Mouse (Mus musculus): ENCODE measurements around the gene Ccdc157.
"Not testable (repeated sequence)": the region's sequence is repeated elsewhere in the genome, so short reads cannot be mapped to it uniquely, and the experiment has no call there.

Gene Ccdc157

GRCm38 (mm10) chr11:4159808-4160708 lies at the start of gene Ccdc157, which contains the start of gene Sf3a1:
Ccdc157 (minus strand) TSS chr11:4160293.
Sf3a1 (plus strand) TSS chr11:4160350.
- in situ Hi-C loops (cut with MboI, MseI), result no loop called here

DNA sequence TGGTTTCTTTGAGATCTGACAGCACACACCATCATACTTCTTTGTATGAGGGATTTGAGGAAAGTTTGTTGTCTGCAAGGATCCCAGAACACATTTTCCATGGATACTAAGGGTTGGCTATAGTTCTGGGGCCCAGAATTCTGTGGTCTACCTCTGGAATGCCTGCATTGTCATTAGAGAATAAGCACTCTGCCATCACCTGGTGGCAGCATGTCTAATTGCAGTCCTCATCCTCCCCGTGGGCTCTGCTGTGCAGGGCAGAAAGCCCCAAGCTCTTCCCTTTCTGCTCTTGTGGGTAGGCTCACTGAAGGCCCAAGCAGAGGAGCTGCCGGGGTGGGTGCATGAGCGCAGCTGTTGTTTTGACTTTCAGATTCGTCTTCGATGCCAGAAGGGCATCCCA lies 49.5 kb upstream of the Ccdc157 start:
- in situ Hi-C loops (cut with MboI, MseI), result no loop called here

DNA sequence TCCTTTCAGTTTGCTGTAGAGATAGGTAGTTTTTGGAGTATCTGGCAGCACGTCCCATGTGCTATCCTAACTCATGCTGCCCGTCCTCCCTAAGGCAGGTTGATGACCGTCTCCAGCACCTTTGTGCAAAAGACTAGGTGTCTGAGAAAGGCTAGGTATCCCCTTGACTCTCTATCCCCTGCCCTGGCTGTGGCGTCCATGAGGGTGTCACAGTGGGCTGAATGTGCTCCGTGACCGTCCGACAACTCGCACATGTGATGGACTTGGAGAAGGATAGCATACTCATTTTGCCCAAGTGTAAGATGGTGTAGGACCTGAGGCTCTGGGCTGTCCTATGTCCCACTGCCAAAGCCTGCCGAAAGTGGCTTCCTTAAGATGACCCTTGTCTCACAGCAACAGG lies 47.6 kb upstream of the Ccdc157 start:
- in situ Hi-C loops (cut with MboI, MseI), result no loop called here

GRCm38 (mm10) chr11:4206563-4206962 lies 46.5 kb upstream of the Ccdc157 start:
- in situ Hi-C loops (cut with MboI, MseI), result no loop called here

GRCm38 (mm10) chr11:4205951-4206350 lies 45.9 kb upstream of the Ccdc157 start:
- in situ Hi-C loops (cut with MboI, MseI), result no loop called here

- in situ Hi-C loops (cut with MboI, MseI), result no loop called here
Measured at GRCm38 (mm10) chr11:4205097-4205655, 45.1 kb upstream of the Ccdc157 start.

DNA sequence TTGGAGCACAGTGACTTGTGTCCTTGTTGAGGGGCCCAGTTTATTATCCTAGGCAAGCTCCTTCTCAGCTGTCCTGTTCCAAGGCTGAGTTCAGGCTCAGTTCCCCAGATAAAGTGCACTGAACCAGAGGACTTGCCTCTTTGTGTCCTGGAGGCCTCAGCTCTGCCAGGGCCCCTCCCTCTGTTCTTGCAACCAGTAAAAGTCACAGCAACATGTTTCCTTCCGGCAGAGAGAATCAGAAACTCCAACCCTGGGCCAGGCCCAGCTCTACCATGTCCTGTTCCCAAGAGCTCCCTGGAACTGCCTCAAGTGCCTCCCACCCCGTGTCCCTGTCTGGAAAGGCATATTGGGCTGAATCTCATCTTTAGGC lies 43.6 kb upstream of the Ccdc157 start:
- in situ Hi-C loops (cut with MboI, MseI), result no loop called here

- in situ Hi-C loops (cut with MboI, MseI), result no loop called here
Measured at GRCm38 (mm10) chr11:4202995-4203704, 43.1 kb upstream of the Ccdc157 start.

- in situ Hi-C loops (cut with MboI, MseI), result no loop called here
Measured at GRCm38 (mm10) chr11:4201981-4202700, 42.0 kb upstream of the Ccdc157 start.

GRCm38 (mm10) chr11:4197691-4198090 lies 37.6 kb upstream of the Ccdc157 start:
- in situ Hi-C loops (cut with MboI, MseI), result no loop called here

- in situ Hi-C loops (cut with MboI, MseI), result no loop called here
Measured at GRCm38 (mm10) chr11:4196636-4197035, 36.5 kb upstream of the Ccdc157 start.

GRCm38 (mm10) chr11:4195597-4196031 lies 35.5 kb upstream of the Ccdc157 start:
- in situ Hi-C loops (cut with MboI, MseI), result no loop called here

- in situ Hi-C loops (cut with MboI, MseI), result no loop called here
Measured at GRCm38 (mm10) chr11:4193420-4193819, 33.3 kb upstream of the Ccdc157 start.

- in situ Hi-C loops (cut with MboI, MseI), result no loop called here
Measured at GRCm38 (mm10) chr11:4192757-4193156, 32.7 kb upstream of the Ccdc157 start.

GRCm38 (mm10) chr11:4190677-4191076 lies 30.6 kb upstream of the Ccdc157 start:
- in situ Hi-C loops (cut with MboI, MseI), result no loop called here

GRCm38 (mm10) chr11:4189182-4189581 lies 29.1 kb upstream of the Ccdc157 start:
- in situ Hi-C loops (cut with MboI, MseI), result no loop called here

DNA sequence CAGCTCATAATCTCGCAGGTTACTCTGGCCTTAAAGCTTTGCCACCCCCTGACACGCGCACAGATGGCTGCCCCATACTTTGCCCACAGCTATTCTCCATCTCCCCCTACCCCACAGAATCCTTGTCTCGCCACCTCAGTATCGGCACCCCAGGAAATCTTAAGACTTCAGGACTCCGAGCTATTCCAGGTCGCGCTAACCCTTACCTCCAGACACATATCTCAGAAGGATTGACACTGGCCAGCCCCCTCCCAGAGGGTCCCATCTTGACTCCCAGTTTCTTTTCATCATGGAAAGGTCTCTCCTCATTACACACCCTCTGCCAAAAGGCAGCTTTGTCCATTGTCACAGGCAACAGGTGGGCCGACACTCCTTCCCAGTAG lies 27.2 kb upstream of the Ccdc157 start:
- in situ Hi-C loops (cut with MboI, MseI), result no loop called here

DNA sequence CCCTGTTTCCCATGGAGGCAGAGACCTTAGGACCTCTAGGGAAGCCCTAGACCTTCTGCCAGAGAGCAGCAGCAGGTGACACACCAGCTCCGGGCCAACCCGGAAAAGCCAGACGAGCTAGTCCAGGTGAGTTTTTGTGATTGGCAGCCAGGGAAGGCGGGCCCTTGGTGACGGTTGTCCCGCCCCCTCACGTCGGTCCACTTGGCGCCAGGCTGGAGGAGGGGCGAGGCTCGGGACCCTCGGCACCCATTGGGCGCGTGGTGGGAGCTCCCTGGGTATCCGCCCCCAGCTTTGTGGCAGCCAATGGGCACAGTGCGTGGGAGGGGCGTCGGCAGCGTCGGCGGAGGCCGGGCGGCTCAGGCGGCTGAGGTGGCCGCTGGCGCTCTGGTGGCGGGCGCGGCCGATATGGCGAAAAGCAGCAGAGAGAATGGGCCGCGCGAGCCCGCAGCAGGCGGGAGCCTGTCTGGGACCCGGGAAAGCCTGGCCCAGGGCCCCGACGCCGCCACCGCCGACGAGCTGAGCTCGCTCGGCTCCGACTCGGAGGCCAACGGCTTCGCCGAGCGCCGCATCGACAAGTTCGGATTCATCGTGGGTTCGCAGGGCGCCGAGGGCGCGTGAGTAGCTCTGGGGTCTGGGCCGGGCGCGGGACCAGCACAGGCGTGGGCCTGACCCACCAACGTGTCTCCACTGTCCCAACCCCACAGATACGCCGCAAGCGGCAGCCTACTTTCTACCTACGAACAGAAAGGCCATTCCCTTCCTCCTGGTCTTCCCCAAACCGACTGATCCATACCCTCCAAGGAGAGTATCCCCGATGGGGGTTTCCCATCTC lies 26.6 kb upstream of the Ccdc157 start, which contains the start of gene Tbc1d10a:
Gene Tbc1d10a (plus strand): TSS at position 304 of the 832 bp plus-strand sequence.
- in situ Hi-C loops (cut with MboI, MseI), result no loop called here

- in situ Hi-C loops (cut with MboI, MseI), result not testable (repeated sequence)
Measured at GRCm38 (mm10) chr11:4185480-4185879, 25.4 kb upstream of the Ccdc157 start.

- in situ Hi-C loops (cut with MboI, MseI), result no loop called here
Measured at GRCm38 (mm10) chr11:4184251-4184952, 24.3 kb upstream of the Ccdc157 start.

Data from T-helper 1 cell (primary cell).